In the genomic region with DNA sequence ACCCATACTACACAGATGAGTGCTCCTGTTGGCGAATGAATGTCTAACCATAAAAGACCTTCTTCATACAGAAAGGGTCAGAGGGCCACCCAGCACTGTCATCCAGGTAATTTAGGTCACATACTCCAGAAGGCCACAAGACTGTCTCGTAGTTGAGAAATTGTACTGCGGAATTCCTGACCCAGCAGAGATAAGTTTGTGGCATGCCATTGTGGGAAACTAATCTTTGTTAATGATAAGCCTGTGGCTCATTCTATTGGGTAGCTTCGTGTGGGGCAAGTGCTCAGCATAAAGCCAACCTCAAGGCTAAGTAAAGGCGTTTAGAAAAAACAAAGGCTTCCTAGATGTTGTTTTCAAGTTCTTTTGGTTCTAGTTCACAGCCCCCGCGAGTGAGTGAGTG, we compare ENCODE assay signal across 30 mouse cellular contexts. TPM values are rescaled to one million over a fixed set of nuclear protein-coding genes. Genes with fewer than 3 reads are reported as not detected.
DNase-seq lines count a peak whose midpoint lies in the region; ATAC-seq and TF ChIP-seq lines count a peak whose summit lies in the region.
"Had no signal": no experiment of that assay in that cellular context is flagged by ENCODE, and none has a peak within 500 bp of the region (broad histone marks: within the 10 kb centered on the region; RNA-seq: fewer than 3 reads in every experiment).

No protein-coding gene starts in this region.

- no peaks in the 10 kb centered on the region for H3K79me2 ChIP-seq in MEL (ENCODE audit: control insufficient read depth, insufficient read depth, low read length, poor library complexity)

- no peaks in the 10 kb centered on the region for H3K27me3 ChIP-seq in liver, embryonic 11.5 days (replicated peaks; ENCODE audit: control insufficient read depth, insufficient read depth, low read length)
- H3K27me3 ChIP-seq in MEL (ENCODE audit: control insufficient read depth in 1 of 2, insufficient read depth in 2 of 2, low read length in 2 of 2), result no peaks in the 10 kb centered on the region
- no peaks in the 10 kb centered on the region for H3K27me3 ChIP-seq in liver, embryonic 13.5 days
- no peaks in the 10 kb centered on the region for H3K27me3 ChIP-seq in midbrain, embryonic 10.5 days (ENCODE audit: low read depth, poor library complexity, severe bottlenecking)
- H3K27me3 ChIP-seq: forebrain, embryonic 13.5 days; midbrain, embryonic 13.5 days; neural tube, embryonic 13.5 days had no signal

- no peak overlapping the region for H3K4me2 ChIP-seq in liver, embryonic 11.5 days
- H3K4me2 ChIP-seq in liver, embryonic 13.5 days, result no peak overlapping the region
- H3K4me2 ChIP-seq: forebrain, embryonic 13.5 days; midbrain, embryonic 13.5 days; neural tube, embryonic 13.5 days had no signal

- H3K9me3 ChIP-seq in liver, embryonic 11.5 days (ENCODE audit: control insufficient read depth, low read length), result no peaks in the 10 kb centered on the region
- no peaks in the 10 kb centered on the region for H3K9me3 ChIP-seq in MEL (replicated peaks; ENCODE audit: insufficient read depth, low read length)
- H3K9me3 ChIP-seq in liver, embryonic 13.5 days (replicated peaks), result no peaks in the 10 kb centered on the region
- H3K9me3 ChIP-seq in midbrain, embryonic 10.5 days (replicated peaks), result no peaks in the 10 kb centered on the region
- H3K9me3 ChIP-seq: forebrain, embryonic 13.5 days; hindbrain, embryonic 10.5 days; midbrain, embryonic 13.5 days; neural tube, embryonic 13.5 days had no signal

- no peaks in the 10 kb centered on the region for H3K36me3 ChIP-seq in liver, embryonic 11.5 days (ENCODE audit: control insufficient read depth, insufficient read depth, low read length)
- peaks cover 0 to 63% of the 10 kb centered on the region in 2 experiments; a peak in 2 of 4 replicates for H3K36me3 ChIP-seq in MEL (ENCODE audit: control insufficient read depth in 1 of 2, insufficient read depth in 2 of 2, low read length in 2 of 2)
- no peaks in the 10 kb centered on the region for H3K36me3 ChIP-seq in liver, embryonic 13.5 days
- no peaks in the 10 kb centered on the region for H3K36me3 ChIP-seq in midbrain, embryonic 10.5 days
- H3K36me3 ChIP-seq: hindbrain, embryonic 10.5 days; midbrain, embryonic 13.5 days; neural tube, embryonic 13.5 days had no signal

- WGBS in liver, embryonic 11.5 days, result 42% methylated on average over 7 of the region's 7 CpGs
- 25% methylated on average over 7 of the region's 7 CpGs for WGBS in liver, embryonic 13.5 days (ENCODE audit: insufficient replicate concordance)
- WGBS in midbrain, embryonic 10.5 days, result 89% methylated on average over 7 of the region's 7 CpGs

- peak; percentile 95 to 97 for TF ChIP-seq EP300 in MEL (IDR thresholded peaks at IDR 0.05; ENCODE audit: low read depth in 1 of 2, low read length in 2 of 2)

- peaks cover 18% of the 10 kb centered on the region for H3K4me1 ChIP-seq in liver, embryonic 11.5 days (replicated peaks; ENCODE audit: control insufficient read depth, insufficient read depth, low read length)
- peaks cover 53 to 72% of the 10 kb centered on the region in 2 experiments for H3K4me1 ChIP-seq in MEL (ENCODE audit: control insufficient read depth in 1 of 2, insufficient read depth in 2 of 2, low read length in 2 of 2)
- peaks cover 41% of the 10 kb centered on the region for H3K4me1 ChIP-seq in liver, embryonic 13.5 days (replicated peaks)
- H3K4me1 ChIP-seq in midbrain, embryonic 10.5 days, result no peaks in the 10 kb centered on the region
- H3K4me1 ChIP-seq: forebrain, embryonic 13.5 days; hindbrain, embryonic 10.5 days; midbrain, embryonic 13.5 days; neural tube, embryonic 13.5 days had no signal

- H3K9ac ChIP-seq in liver, embryonic 11.5 days (ENCODE audit: low read depth, low read length), result no peak overlapping the region
- H3K9ac ChIP-seq in MEL (ENCODE audit: control insufficient read depth, low read depth, low read length, poor library complexity, severe bottlenecking), result peak overlapping the region; percentile 30; the same call in 1 of the 2 replicates
- H3K9ac ChIP-seq in liver, embryonic 13.5 days, result no peak overlapping the region
- H3K9ac ChIP-seq: forebrain, embryonic 13.5 days; midbrain, embryonic 13.5 days; neural tube, embryonic 13.5 days had no signal

- DNase-seq in liver, embryonic 11.5 days (ENCODE audit: low spot score), result no peak
- no peak for DNase-seq in liver
- peak; percentile 82 for DNase-seq in MEL (ENCODE audit: low read depth, low spot score)
- no peak for DNase-seq in liver, embryonic 13.5 days
- peak; percentile 62 for DNase-seq in yolk sac, embryonic 10.5 days (ENCODE audit: low spot score)
- DNase-seq in cerebellum, adult 11 months, result no peak
- no peak for DNase-seq in midbrain, embryonic 10.5 days (ENCODE audit: low spot score)
- DNase-seq: adrenal gland, adult 2 months; adrenal gland, postnatal 36 days; cerebellum, adult 8-10 months; cerebellum, postnatal 25 days; gastrocnemius, postnatal 14 days; heart, postnatal 14 days; kidney, adult 2 months; kidney, postnatal 36 days; layer of hippocampus, postnatal 36 days; left cerebral cortex, postnatal 4 days; lung, adult 2 months; lung, postnatal 10 days; thymus, postnatal 14 days had no signal

- no peak overlapping the region for H3K27ac ChIP-seq in liver, embryonic 11.5 days (ENCODE audit: low read depth, low read length)
- H3K27ac ChIP-seq in MEL (ENCODE audit: control insufficient read depth, low read depth, low read length), result peak overlapping the region; percentile 76
- no peak overlapping the region for H3K27ac ChIP-seq in liver, embryonic 13.5 days
- no peak overlapping the region for H3K27ac ChIP-seq in midbrain, embryonic 10.5 days (replicated peaks)
- H3K27ac ChIP-seq: forebrain, embryonic 13.5 days; hindbrain, embryonic 10.5 days; hindbrain, postnatal 0 days; layer of hippocampus, adult 2 months; macrophage; midbrain, embryonic 13.5 days; neural tube, embryonic 13.5 days had no signal

- 0 out of 4 replicates have a peak, but pooled peaks of 1 of the 2 experiments have one; percentile 30 for TF ChIP-seq POLR2A in MEL (IDR thresholded peaks at IDR 0.05; ENCODE audit: control insufficient read depth in 1 of 2, insufficient read depth in 1 of 2, low read depth in 1 of 2, low read length in 2 of 2, poor library complexity in 1 of 2)

- no peak overlapping the region for H3K4me3 ChIP-seq in liver, embryonic 11.5 days (ENCODE audit: low read depth, low read length)
- no peak overlapping the region; a peak in 1 of 4 replicates for H3K4me3 ChIP-seq in MEL (ENCODE audit: control insufficient read depth in 1 of 2, insufficient read depth in 1 of 2, low read depth in 2 of 2, low read length in 2 of 2)
- H3K4me3 ChIP-seq in liver, embryonic 13.5 days (replicated peaks), result no peak overlapping the region
- H3K4me3 ChIP-seq in midbrain, embryonic 10.5 days, result no peak overlapping the region
- H3K4me3 ChIP-seq: forebrain, embryonic 13.5 days; hindbrain, embryonic 10.5 days; layer of hippocampus, adult 2 months; midbrain, embryonic 13.5 days; neural tube, embryonic 13.5 days had no signal

- peak; percentile 58 for ATAC-seq in liver, embryonic 11.5 days (replicated peaks; ENCODE audit: low FRiP score)
- ATAC-seq in liver, embryonic 13.5 days (ENCODE audit: low read depth), result peak; percentile 63
- ATAC-seq: activated CD4-positive, CD25-positive, alpha-beta regulatory T cell, adult 4 months; forebrain, embryonic 13.5 days; hindbrain, postnatal 0 days; midbrain, embryonic 13.5 days had no signal

- no peak for TF ChIP-seq RAD21 in MEL (IDR thresholded peaks at IDR 0.05; ENCODE audit: low read depth, low read length)

- no peak for TF ChIP-seq CTCF in MEL (IDR thresholded peaks at IDR 0.05 in 2 of 3, conservative IDR thresholded peaks at IDR 0.05 in 1 of 3; ENCODE audit: control insufficient read depth in 1 of 3, insufficient read depth in 1 of 3, low read depth in 2 of 3, low read length in 3 of 3, poor library complexity in 1 of 3, severe bottlenecking in 1 of 3)

TF ChIP-seq in MEL, 35 proteins besides CTCF, POLR2A, EP300 and RAD21 (continues in another document):
- TF ChIP-seq TAL1 (IDR thresholded peaks at IDR 0.05; ENCODE audit: low read length) (peak; percentile 78), ZMIZ1 (IDR thresholded peaks at IDR 0.05; ENCODE audit: low read depth, low read length) (no peak), SIN3A (IDR thresholded peaks at IDR 0.05; ENCODE audit: low read length) (peak; percentile 91), MYB (IDR thresholded peaks at IDR 0.05; ENCODE audit: low read depth, low read length) (peak; percentile 26; the same call in 1 of the 2 replicates), NELFE (IDR thresholded peaks at IDR 0.05; ENCODE audit: low read depth, low read length) (no peak), TBP (IDR thresholded peaks at IDR 0.05; ENCODE audit: low read depth, low read length) (peak; percentile 64; the same call in 1 of the 2 replicates), GABPA (IDR thresholded peaks at IDR 0.05; ENCODE audit: low read depth, low read length) (peak; percentile 38; the same call in 1 of the 2 replicates), USF1 (IDR thresholded peaks at IDR 0.05; ENCODE audit: low read depth, low read length) (no peak), MYC (IDR thresholded peaks at IDR 0.05; ENCODE audit: low read depth, low read length) (peak; percentile 72; the same call in 1 of the 2 replicates), MAX (IDR thresholded peaks at IDR 0.05; ENCODE audit: low read length) (peak; percentile 75), ETS1 (IDR thresholded peaks at IDR 0.05; ENCODE audit: low read depth, low read length) (peak; percentile 85), E2F4 (IDR thresholded peaks at IDR 0.05; ENCODE audit: borderline replicate concordance, low read depth, low read length) (no peak), KAT2A (conservative IDR thresholded peaks at IDR 0.05; ENCODE audit: low read depth, low read length) (no peak; the same call in 1 of the 2 replicates), UBTF (IDR thresholded peaks at IDR 0.05; ENCODE audit: borderline replicate concordance, insufficient read depth, low read depth, low read length) (no peak), MEF2A (IDR thresholded peaks at IDR 0.05; ENCODE audit: extremely low read depth, insufficient replicate concordance, low read depth, low read length, poor library complexity, severe bottlenecking) (no peak), ZNF384 (IDR thresholded peaks at IDR 0.05; ENCODE audit: low read depth, low read length) (peak; percentile 68), HCFC1 (IDR thresholded peaks at IDR 0.05; ENCODE audit: low read depth, low read length) (peak; percentile 38; the same call in 1 of the 2 replicates), BHLHE40 (IDR thresholded peaks at IDR 0.05; ENCODE audit: borderline replicate concordance, low read depth, low read length) (peak; percentile 78)

RNA-seq across cellular contexts. Expression of gene Gm10309, which starts 12.7 kb away (rescaled TPM):
- polyA plus RNA-seq in liver, embryonic 11.5 days (2014; fragmentation: Nextera tagmentation; extraction: Ambion mirVana), result 0.09 and 0.11 TPM in 2 replicates
- total RNA-seq in MEL (2012; rRNA removed), result 0.10 TPM in 1 of 2 replicates, not detected in the other
- under 1 TPM in 1 of 2 experiments, not detected in 1; 0.06 TPM for polyA plus RNA-seq in MEL (2012; ENCODE audit: insufficient read depth in 1 of 2, insufficient read length in 2 of 2, low read depth in 1 of 2, low replicate concordance in 2 of 2, missing spikeins in 1 of 2)
- not detected in 2 replicates for polyA plus RNA-seq in liver, embryonic 13.5 days (2015; fragmentation: Nextera tagmentation; extraction: Ambion mirVana)
- 0.19 TPM in 1 of 2 replicates, not detected in the other for polyA plus RNA-seq in midbrain, embryonic 10.5 days (2016; fragmentation: Nextera tagmentation; extraction: Ambion mirVana)
- total RNA-seq: adrenal gland, adult 2 months; adrenal gland, postnatal 36 days; gastrocnemius, postnatal 14 days; granulocyte monocyte progenitor cell, adult 5-6 weeks; heart, postnatal 14 days; hindbrain, postnatal 0 days; layer of hippocampus, adult 2 months; layer of hippocampus, postnatal 36 days; left cerebral cortex, postnatal 4 days had no signal
- polyA plus RNA-seq: brain, embryonic 14.5 days; macrophage had no signal

Comparison
In these comparisons a context has a peak if more than half of its experiments do, and no peak if none do; other contexts are left out.
1. DNase-seq: peak in MEL (single experiment) and yolk sac, embryonic 10.5 days (single experiment); none in liver, embryonic 11.5 days (single experiment), liver (single experiment), liver, embryonic 13.5 days (single experiment), cerebellum, adult 11 months (single experiment) and midbrain, embryonic 10.5 days (single experiment).